Mouse (Mus musculus) urinary bladder, postnatal 4 days (tissue): ENCODE measurements around the gene Lgr5.

Experiments
- DNase-seq, 2 experiments: peaks; one replicate each; pipeline ENCODE4 v3.0.0; 2021 to 2022; ENCODE audit warnings: low spot score in 2 of 2

Lgr5 gene

DNA sequence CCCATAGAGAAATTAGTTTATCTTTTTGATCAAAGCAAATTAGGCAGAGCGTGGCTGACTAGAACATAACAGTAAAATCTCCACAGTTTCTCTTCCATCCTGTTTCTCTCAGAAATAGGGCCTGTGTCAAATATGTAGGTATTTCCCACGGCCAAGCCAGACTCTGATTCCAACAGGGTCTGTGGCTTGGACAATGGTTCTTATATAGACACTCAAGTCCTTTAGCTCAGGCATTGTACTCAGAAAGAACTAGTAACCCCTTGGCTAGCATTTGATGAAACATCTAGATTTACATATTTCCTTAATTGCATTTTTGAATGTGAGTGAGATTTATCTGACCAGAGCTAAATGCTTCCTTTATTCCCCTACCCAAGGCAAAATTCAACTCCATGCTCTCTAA, 17.0 kb downstream of the Lgr5 start:
- no peak for DNase-seq

DNA sequence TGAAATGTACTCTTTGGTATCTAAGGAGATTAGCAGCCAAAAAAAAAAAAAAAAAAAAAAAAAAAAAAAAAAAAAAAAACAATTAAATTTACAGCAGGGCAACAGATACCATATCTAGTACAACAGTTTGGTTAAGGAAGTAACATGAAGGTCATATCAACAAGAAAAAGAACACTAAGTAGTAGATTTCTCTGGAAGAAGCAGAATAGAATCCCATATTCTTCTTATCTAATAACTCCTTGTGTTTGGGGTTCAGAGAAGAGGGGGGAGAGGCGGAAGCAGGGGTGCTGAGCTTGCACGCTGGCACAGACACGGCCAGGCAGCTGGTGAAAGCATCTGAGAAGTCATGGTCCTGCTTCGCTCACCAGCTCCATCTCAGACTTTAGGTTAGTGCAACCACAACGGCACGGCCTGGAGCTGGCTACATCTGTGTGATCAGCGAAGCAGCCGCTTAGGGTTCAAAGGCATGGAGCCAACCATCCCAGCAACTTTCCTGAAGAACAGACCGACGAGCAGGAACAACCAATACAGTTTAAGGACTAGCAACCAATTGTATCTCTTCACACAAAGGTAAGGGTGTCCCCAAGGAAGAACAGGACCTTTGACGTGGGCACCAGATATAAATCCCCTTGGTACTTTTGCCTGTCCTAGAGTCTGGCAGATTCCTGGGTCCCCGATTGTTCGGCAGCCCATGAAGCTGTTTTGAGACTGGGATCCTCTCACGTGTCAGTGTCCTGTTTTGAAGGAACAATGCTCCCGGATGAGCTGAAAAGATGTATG, 17.7 kb downstream of the Lgr5 start, which contains the start of gene A930009A15Rik:
Gene A930009A15Rik (plus strand): TSS at position 275 of the 780 bp plus-strand sequence.
- DNase-seq: no peak

DNA sequence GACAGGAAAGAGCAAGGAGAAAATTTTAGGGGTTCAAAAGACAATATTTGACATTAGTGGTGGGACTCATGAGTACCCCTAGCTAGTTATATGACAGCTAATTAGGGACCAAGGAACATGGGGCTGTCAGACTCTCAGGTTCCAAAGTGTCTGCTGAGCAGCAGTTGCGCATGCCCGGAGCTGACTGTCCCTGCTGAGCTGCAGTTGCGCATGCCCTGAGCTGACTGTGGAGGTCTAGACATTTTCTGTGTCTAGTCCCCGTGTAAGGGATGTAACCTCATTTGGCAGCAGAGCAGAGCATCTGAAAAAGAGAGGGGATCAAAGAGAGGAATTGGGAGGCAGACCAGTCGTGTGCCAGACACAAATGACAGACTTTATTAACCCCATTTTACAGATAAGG, 23.6 kb downstream of the Lgr5 start:
- no peak for DNase-seq

DNA sequence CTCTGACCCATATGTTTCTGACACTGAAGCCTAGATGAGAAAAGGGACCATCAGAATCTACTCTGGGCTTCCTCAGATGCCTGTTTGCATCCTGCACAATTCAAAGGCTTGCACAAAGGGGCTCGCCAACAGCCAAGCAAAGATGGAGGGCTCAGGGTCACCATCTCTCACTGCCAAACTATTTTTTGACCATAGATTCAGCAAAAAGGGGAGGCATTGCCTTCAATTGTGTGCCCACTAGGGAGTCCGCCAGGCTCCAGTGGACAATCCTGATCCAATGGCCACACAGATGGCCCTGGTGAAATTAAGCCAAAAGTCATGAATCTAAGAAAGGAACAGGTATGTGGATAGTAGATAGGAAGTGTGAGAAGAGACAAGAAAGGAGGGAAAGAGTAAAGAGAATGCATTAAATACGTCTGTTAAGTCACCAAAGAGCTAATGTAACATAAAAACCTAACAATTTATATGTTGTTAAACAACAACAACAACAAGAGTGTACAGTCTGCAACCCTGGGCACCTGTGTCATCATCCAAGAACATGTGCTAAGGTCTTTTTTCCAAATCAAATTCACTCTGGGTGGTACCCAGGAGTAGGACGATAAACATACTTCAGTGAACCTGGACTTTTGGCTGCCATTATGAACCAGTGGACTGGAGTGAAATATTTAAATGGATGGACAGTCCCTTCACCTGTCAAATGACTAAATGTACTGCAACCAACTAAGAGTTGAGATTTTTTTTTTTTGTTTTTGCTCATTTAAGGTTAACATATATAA, 24.5 kb downstream of the Lgr5 start:
- DNase-seq: no peak

DNA sequence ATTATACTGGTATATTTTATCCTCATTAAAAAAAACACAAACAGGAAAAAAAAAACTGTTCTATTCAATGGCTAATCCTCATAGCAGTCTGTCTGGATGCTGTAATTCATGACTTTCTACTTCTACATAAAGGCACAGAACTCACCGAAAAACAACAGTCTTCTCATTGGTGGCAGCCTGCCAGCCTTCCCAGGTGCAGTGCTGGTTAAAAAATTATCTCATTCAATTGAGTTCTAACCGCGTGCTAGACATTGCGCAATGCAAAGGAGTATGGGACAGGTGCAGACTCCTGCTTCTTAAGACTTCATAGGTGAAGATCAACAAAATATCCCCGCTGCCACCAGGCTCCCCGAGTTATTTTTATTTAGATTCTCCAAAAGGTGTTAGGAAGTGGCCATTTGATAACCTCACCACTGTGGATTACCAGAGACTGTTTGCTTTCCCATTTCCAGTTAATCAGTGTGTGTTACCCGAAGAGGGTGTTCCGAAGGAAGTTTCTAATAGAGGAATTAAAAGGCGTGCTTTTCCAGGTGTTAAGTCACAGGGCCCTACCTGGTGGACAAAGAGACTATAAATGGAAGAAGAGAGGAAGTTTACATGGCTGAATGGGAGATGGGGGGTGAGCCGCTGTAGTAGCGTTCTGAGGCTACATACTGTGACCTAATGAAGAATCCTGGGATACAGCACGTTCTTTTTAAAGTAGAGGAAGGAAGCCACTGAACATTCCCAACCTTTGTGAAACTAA, 26.3 kb downstream of the Lgr5 start:
- DNase-seq: no peak

DNA sequence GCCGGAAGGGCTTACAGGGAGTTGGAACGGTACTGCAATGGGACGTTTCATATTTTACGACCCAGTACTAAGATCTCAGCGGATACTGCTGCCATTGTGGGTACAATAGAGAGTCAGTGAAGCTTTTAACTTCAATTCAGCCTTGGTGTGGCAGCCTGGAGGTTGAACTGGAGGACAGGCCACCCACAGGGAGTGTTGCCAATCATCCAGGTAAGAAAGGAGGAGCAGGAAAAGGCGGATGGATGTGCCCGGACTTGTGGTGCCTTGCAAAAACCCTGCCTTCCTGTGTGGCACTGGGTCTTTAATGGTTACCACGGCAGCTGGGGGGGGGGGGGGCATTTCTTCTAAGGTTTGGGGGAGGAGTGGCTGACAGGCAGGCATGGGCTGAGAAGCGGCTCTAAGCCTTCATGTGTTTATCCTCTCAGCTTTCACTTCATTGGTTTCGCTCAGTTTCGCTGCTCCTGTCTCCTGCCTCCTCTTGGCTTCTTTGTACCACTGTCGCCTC, 30.8 kb downstream of the Lgr5 start:
- DNase-seq: no peak

DNA sequence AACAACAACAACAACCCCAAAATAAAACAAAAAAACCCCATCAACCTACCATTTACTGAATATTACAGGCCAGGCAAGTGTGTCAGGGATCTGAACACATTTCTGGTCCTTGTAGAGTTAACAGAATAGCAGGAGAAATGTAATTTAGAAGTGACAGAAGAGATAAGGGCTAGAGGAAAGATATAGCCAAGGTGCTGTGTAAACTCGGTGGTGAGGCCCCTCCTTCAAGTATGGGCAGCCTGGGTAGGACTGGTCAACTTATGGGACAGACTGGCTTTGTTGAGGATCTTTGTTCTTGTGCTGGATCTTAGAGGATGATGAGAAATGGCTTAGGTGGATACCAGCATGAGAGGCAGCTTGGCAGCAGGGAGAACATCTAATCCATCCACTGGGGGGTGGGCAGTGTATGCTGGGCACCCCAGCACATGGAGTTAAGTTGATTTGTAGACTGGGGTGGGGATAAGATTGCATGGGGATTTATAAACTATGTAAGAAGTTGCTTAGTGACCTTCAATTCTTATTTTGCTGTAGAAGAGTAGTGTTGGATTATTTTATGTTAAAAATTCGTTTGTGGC, 32.3 kb downstream of the Lgr5 start:
- DNase-seq: no peak

DNA sequence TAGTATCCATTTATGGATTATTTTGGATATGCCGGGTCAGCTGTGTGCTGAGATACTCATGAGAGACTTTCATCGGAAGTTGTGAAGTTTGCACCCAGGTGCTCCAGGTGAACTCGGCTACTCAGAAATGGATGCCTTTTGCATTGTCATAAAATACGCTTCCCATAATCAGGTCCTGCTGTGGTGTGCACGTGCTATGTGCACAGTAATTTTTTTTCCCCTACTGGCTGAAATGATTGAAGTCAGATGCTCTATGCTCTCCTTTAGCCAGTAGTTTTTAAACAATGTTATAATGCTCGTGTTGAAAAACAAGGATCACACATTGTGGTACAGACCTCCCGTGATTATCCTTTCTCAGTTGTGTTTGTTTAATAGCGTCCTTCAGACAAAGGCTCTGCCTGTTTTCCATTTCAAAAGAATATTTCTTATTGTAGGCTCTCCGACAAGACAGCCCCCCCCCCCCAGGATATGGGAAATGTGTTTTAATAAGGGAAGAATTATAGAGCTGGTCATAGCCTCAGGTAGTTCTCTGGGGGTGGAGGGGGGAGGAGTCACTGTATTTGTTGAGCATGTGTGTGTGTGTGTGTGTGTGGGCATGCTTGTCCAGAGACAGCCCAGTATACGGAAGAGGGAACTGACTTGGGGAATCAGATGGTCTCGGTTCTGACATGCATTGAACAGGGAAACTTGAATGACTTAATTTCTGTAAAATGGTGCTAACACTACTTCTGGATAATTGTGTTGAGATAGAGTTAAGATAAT, 34.0 kb downstream of the Lgr5 start:
- DNase-seq: no peak

DNA sequence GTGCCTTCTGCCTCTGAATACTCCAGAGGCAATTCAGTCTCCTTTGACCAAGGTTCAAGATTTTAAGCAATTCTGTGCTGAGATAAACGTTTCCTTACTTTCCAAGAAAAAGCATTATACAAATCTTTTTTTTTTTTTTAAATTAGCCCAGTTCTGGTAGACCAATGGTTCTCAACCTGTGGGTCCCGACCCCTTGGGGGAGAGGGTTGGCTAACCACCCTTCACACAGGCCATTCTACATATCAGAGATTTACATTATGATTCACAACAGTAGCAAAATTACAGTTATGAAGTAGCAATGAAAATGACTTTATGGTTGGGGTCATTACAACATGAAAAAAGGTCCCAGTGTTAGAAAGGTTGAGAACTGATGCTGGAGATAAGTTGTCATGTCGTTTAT, 36.5 kb downstream of the Lgr5 start:
- DNase-seq: no peak

DNA sequence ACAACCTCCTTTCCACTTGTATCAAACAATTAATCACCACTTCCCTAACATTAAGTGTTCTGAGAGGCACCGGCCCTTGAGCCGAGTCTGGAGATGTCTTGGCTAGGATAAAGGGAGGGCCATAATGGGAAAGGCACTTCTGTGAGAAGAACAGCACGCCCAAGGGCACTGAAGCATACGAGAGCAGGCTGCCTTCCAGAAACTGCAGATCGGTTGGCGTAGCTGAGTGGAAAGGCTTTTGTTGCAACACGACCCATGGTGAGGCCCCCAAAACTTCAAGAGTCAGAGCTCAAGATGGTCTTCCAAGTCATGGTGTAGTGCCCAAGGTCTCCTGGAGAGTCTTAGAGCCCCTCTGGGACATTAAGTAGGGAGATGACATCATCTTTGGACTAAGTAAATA, 37.3 kb downstream of the Lgr5 start:
- DNase-seq: no peak

DNA sequence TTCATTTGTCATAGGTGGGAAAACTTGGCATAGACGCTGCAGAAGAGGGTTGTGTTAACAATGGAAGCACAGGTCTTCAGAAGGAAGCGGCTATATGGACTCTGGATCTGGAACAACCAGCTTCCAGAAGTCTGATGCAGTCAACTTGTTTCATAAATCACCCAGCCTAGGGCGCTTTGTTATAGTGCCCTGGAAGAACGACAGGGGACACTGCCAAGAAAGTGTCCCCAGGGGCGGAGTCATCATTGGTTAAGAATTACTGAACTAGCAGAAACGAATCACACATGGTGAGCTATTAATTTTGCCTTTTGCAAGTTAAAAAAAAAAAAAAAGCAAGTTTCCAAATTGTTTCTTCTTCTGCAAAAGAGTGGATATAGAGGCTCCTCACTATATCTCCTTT, 44.7 kb downstream of the Lgr5 start:
- DNase-seq: no peak

DNA sequence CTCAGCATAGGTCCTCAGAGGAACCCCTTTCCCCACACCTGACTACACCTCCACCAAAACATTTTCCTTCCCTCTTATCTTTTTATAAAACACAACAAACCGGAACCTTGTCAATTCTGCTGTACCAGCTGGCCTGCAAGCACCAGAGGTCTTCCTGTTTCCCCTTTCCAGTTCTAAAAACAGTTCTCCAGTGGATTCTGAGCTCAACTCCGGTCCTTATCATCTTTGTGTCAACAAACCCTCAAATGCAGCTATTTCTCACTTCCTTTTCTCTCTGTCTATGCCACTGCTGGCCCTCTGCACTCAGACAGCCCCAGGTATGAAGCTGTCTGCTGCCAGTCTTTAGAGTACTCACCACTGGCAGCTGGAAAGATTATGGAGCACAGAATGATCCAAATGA, 56.8 kb downstream of the Lgr5 start:
- no peak for DNase-seq

DNA sequence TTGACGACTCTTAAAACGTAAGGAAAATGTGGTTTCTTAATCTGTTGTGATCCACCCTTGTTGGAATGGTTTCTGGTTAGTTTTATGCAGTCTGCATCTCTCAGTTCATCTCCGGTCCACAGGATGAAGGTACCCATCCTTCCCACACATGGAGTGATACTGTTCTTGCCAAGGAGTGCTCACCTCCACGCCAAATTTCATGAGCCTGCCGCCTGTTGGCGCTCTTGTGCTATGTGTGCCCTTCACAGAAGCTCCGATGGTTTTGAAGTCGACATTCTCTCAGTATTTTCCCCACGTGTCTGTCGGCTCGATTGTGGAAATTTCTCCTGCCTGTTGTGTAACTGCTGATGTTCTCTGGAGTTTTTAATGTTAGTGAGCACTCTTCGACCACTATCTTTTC, 57.8 kb downstream of the Lgr5 start:
- DNase-seq: no peak

DNA sequence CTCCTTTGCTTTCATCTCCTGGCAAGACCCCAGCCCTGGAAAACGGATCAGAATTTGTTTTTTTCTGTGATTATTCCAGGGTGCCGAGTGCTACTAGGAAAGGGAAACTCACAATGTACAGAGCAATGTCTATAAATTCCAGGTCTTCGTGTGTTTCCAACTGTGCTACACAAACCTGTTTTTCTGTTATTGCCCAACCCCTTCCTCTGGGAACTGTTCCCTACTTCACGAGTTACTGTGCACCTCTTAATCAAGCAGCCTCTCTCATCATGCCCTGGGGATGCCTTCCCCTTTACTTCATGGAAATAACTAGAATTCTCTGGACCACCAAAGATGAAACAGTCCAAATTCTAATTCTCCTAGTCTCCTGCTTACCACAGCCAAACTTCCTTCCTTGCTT, 58.7 kb downstream of the Lgr5 start:
- no peak for DNase-seq

DNA sequence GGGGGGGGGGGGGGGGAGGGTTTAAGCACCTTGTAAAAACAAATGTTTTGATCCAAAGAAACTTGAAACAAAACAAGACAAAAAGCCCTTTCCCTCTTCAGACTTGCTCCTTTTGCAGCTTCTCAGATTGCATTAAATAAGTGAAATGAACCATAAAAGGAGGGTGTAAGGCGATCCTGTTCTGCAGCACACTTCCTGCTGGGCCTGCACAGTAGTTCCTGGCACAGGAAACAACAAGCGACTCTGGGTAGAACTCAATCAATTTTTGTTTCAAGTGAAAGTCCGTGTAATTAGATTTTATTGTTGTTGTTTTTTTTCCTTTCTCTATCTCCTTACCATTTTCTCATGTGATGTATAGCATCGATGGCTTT, 66.5 kb downstream of the Lgr5 start:
- no peak for DNase-seq

DNA sequence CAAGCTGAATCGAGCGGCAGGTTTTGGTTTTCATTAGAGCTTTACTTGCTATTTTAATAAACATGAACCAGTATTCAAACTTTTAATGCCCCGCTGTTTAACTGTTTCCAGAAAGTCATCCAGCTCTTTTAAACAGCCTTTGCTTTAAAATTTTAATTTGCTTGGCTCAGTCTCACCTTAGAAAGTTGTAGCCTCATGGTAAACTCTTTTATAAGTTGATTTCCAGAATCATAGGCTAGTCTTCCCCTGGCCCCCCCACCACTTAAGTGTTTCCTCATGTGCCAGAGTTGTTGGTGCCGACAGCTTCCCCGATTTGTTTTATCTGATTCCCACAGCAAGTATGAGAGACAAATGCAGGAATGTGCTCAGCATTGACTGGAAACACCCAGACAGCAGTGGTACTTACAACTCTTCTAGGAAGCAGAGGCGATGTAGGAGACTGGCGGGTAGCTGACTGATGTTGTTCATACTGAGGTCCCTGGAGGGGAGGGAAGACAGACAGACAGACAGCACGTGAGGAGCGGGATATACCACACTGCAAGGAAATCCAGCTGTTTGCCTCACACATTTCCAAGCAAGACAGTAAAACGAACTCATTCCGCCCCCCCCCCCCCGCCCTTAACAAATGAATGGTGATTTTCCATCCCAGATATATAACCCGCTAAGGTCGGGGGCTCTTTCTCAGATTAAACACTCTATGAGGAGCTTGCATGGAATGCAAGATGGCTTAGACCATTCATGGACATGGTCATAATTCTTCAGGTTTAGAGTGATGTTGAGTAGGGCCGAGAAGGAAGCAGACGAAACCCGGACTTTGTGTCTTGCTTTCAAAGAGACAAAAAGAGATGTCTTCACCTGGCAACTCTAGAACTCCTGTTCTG, 67.1 kb downstream of the Lgr5 start:
- DNase-seq: no peak

DNA sequence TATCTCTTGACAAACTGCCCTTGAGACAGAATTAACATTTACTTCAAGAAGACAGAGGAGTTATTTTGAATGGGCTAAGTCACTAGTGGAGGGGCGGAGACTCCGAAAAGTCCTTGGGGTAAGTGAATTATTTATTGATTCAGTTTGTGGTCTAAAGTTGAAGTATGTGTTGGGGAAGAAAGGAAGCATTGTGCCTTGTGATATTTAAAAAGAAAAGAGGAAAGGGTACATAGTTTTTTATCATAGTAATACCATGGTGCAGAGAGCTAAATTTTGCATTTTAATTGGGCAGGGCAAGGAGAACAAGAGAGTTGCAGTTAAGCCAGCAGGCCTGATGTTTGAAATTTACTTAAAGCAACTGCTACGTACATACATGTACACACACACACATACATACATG, 68.7 kb downstream of the Lgr5 start:
- DNase-seq: no peak

DNA sequence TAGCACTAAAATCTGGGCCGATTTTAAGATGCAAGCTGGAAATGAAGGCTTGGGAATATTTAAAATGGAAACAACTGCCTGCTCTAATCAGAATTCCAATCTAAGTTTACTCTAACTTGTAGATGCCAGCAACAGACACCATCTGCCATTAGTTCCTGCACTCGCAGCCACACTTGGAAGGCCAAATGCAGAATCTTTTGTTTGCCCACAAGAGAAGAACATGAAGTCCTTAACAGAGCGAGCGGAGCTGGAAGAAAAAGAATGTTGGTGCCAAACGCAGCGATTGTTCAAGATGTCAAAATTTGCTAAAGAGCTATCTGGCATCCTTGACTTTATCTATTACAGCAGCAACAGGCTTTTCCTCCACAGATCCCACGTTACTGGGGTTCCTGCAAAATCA, 72.1 kb downstream of the Lgr5 start:
- no peak for DNase-seq

DNA sequence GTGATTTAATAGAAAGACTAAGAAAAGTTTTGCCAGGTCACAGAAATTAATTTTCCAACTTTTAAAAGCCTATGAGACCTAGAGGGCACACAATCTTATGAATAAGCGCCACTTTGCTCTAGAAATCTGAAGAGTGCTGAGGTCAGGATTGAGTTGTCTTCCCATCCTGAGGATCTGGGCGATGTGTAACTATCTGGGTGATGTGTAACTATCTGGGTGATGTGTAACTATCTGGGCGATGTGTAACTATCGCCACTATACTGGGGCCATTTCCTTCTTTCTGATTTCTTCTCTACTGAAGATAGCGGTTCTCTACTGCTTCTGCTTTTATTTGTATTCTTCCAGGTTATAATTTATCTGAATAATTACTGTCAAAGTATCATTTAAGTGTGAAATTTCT, 76.6 kb downstream of the Lgr5 start:
- no peak for DNase-seq

DNA sequence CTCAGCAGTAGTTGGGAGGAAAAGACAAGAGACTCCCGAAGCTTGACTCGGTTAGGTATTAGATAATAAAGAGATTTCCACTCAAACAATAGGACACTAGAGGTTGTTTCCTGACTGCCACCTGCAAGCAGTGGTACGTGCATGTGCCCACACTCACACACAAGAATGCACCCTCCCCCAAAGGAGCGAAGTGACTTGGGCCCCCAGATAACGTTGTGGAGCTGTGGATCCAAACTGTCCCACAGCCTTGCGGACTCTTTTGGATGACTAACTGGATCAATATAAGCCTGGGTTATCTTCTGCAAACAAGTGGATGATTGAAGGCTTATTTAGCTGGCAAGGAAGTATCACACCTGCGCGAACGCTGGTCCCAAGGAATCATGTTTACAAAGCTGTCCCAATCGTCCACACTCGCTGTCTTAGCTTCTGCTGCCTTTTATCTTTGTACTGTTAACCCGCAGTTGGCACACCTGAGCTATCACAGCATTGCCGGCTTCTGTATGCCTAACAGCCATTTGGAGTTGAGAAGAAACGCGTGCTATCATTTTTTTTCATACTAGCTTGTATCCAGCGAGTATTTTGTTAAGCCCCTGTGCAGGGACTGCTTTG, 81.8 kb downstream of the Lgr5 start:
- DNase-seq: no peak
